Mouse (Mus musculus): Measurements from ENCODE around the gene Txnrd1. TPM values are rescaled to one million over a fixed set of nuclear protein-coding genes. Genes with fewer than 3 reads are reported as not detected.
A peak's percentile ranks its signal among the peaks of the same experiment; 100 is the strongest.

The Txnrd1 gene
- polyA plus RNA-seq, 3 experiments from 2014 or later, result 17.4 to 35.2 (median 18.9) TPM

DNA sequence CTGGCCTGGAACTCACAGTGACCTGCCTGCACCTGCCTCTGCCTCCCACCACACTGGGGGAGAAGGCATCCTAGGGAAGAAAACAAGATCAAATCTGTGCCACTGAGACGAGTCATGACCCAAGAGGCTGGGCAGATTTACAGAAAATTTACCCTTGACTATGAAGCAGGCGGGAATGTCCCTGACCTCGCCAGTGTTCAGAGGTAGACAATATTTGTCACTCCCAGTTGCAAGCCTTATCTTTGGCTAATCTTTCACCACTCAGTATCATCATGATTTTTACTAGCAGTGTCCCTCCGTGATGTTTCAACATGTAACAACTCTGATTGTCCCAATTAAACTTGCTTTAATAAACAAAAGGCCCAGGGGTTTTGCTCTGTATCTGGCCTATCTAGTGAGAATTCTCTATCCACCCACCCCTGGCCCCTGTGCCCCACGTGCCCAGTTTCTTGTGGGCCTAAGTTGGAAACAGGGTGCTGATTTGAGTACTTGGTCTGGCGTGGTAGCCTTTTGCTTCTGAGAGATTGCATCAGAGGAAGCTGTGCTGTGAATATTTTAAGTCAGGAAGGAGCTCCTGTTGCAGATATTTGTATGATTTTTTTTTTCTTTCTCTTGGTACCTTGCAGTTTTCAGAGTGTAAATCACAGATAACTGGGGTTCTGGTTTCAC, 34.8 kb downstream of the Txnrd1 start:
- ATAC-seq, result no peak

DNA sequence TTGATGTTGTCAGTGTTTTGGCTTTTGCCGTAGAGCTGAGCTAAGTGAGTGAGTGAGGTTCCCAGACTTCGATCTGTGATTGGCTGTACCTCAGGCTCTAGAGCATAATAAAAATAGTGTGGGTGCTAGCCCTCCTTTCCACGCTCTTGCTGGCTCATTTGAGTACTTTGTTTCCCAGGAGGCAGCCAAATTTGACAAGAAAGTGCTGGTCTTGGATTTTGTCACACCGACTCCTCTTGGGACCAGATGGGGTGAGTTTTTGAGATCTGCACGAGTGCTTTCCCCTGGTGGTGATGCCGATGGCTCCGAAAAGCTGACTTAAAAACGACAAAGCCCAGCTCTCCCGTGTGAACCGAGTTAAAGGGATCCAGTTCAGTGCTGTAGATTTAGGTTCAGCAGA, 41.7 kb downstream of the Txnrd1 start:
- ATAC-seq, result no peak

DNA sequence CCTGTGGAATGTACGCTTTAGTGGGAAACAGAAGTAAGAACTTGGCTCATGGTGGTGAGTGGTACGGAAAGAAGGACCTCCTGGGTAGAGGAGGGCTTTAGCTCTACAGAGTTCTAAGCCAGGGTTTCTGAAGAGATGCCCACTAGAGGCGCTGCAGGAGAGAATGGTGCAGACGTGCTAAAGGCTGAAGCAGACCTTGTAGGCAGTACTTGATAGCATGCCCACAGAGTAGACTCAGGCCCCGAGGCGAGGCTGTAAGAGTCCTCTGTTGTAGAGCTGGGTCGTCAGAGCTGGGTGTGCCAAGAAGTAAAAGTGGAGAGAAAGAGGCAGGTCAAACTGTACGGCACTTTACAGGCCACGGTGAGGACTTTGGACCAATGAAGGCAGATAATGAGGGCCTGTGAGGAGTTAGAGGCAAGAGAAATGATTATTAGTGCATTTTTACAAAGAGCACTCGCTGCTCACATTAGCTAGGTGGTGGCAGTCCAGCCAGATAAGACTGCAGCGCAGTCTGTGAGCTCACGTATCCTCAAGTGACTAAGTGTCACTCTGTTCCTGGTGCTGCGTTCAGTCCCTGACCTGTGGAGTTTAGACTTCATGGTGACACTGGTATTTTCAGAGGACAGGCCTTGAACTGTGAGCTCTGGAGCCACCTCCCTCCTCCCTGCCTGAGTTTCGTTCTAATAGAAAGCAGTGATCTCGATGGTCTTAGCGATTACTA, 42.5 kb downstream of the Txnrd1 start:
- no peak for ATAC-seq

DNA sequence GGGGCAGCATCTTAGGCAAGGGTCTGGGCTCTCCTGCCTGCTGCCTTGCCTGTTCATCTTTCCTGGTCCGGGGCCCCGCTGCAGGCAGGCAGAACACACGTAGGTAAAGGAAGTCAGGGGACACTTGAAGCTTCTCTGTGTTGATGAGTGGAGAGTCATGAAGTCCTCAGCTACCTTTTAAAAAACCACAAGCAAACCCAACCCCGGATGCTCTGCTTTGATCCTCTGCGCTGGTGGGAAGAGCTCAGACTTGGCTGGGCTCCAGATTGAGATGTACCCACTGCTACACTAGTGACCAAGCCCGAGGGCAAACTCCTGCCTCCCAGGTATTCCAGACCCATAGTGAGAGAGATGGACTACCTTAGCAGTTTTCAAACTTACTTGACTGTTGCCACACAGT, 53.6 kb downstream of the Txnrd1 start:
- ATAC-seq, result peak; percentile 90

DNA sequence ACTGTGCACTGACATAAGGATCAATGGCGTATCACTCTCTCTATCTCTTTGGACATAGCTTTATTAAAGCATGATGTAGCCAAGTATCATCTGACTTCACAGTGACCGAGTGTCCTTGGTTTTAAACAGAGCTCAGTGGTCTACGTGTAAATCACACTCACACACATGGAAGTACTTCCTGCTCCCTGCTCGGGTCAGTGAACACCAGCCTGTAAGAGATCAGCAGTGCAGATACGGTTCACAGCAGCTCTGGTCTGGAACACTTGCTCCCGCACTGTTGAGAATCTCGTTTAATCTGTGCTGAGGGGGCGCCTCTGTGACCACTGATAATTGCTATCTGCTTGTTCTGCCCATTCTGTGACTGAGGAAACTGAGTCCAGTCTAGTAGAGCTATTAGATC, 54.8 kb downstream of the Txnrd1 start:
- ATAC-seq, result no peak

DNA sequence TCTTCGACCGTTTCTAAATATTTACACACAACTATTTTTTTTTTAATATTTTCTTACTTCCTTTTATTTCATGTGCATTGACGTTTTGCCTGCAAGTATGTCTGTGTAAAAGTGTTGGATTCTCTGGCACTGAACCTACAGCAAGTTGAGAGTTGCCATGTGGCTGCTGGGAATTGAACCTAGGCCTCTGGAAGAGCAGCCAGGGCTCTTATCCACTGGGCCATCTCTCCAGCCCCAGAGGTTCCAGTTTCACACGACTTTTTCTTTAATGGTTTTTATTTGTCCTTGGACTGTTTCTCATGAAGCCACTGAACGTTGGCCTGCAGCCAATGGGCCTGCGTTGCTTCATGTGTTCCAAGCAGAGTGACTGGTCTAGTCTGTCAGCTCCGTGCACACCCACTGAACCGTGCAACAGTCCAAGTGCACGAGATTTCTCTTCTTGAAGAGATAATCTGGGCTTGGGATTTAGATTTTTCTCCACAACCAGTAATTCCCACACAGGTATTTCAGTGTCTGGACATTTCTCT, 55.8 kb downstream of the Txnrd1 start:
- no peak for ATAC-seq

DNA sequence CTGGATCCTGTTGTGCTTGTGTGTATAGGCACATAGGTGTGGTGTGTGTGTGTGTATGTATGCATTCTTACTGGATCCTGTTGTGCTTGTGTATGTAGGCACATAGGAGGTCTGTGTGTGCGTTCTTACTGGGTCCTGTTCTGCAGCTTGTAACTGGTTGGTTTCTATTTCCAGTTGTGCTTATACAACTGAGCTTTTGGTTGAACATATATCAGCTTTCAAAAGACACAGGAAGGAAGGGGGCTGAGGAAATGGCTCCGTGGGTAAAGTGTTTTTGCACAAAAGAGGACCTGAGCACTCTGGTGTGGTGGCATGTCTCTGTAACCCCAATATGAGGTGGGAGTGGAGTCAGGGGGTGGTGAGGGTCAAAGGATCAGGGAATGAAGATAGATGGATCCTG, 57.2 kb downstream of the Txnrd1 start:
- peak; percentile 63 for ATAC-seq

DNA sequence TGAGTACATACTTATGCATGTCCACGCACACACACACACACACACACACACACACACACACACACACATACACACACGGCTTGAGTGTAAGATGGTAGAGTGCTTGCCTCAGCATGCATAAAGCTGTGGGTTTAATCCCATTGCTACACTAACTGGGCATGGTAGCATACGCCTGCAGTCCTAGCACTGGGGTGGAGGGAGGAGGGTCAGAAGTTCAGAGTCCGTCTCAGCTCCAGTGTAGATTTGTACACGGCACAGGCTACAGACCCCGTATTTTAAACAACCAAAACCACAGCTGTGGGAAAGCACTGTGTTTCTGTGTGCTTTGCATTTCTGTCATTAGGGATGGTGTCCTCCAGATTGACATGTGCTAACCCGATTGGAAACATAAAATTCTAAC, 57.7 kb downstream of the Txnrd1 start:
- ATAC-seq, result no peak

DNA sequence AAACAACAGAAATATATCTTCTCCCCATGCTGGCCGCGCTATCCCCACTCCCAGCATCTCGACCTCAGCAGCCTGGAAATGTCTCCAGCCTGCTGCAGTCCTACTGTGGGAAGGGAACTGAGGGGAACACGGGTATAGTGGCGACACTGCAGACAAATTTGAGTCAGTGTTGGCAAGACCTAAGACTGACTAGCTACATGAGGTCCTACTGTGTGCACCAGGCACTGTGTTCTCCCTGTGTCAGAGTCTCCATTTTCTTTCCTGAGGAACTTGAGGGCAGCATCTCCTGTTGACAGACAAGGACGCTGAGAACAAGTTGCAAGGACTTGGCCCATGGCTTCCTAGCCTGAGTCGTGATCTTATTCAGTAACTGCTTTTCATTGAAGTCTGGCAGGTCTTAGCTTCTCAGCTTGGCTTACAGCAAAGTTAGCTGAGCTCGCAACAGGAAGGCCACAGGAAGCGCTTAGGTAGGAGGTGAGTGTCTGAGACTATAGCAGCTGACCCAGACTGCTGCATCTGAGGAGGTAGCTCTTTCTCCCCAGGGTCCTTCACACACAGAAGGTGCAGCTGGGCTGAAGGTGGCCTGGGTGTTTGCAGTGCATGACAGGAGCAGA, 58.8 kb downstream of the Txnrd1 start:
- ATAC-seq, result peak; percentile 32

DNA sequence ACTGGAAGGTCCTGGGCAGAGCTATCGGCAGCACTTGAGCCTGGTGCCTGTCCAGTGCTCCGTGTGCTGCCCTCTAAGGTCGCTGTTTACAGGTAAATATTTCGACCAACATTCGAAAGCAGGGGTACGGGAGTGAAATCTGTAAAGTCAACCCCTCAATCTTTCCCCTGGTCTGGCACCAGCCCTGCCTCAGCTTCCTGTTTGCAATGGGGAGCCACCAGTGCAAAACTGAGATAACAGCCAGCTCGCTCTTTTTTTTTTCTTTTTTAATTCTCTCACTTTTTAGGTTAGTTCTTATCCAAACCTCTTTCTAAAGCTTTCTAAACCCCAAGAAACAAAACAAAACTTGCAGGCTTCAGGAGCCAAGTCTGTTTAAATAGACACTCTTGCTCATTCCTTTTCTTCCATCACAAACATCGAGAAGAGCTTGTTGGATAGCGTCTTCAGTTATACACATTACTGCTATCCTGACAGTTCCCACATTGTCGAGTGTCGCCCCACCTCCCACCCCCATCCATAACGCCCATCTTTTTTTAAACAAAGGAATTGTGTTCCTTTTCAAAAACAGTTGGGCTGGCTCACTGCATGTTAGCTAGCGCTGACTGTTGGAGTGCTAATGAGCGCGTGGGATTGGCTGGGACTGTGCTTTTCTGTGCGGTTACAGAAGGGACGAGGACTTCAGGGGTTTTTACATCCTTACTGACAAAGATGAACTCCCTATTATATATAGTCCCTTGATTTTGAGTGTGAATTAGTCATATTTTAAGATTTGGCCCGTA, 60.3 kb downstream of the Txnrd1 start:
- ATAC-seq, result no peak

DNA sequence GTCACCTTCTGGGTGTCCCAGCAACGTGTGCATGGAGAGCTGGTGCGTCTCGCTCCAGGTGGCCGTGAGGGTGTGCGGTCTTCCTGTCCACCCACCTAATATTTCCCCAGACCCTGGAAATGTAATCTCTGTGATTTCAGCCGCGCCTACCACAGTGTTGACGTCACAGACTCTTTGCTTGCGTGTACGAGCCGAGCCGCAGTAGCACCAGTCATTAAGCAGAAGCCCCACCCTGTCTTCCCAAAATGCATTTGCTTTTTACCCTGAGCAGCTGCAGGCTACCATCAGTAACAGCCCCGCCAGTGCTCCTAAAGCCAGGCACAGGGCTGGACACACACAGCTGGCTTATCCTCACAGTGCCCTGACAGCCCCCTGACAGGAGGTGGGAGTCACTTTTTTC, 64.2 kb downstream of the Txnrd1 start:
- no peak for ATAC-seq

DNA sequence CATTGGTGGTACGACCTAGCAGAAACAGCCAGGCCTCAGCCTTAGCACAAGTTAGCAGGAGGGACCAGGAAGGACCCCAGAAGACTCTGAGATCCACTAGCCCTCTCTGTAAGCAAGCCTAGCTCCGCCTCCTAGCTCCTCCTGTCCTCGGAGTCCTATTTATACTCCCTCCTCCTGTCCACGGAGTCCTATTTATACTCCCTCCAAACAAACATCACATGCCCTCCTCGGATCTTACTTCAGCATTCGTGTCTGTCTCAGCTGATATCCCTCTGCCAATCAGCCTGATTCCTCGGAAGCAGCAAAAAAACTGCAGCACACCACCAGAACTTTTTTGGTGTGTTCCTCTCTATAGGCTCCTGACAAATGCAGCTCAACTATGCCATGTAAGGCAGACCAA, 65.1 kb downstream of the Txnrd1 start:
- ATAC-seq, result no peak

DNA sequence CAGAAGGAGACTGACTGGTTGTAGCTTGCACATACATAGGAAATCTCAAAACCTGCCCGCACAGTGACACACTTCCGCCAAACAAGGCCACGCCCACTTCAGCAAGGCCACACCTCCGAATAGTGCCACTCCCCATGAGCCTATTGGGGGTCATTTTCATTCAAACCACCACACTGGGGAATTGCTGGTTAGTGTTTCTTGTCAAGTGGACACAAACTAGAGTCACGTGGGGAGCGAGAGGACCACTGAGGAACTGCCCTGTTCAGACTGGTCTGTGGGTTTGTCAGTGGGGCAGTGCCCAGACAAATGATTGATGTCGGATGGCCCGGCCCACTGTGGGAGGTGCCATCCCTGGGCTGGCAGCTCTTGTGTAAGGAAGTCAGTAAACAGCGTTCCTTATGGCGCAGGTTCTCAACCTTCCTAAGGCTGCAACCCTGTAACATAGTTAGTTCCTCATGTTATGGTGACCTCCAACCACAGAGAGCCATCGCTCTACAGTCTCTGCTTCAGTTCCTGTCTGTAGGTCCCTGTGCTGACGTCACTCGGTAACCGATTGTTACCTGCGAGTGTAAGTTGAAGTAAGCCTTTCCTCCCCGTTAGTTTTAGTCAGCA, 66.2 kb downstream of the Txnrd1 start:
- ATAC-seq, result peak; percentile 81

DNA sequence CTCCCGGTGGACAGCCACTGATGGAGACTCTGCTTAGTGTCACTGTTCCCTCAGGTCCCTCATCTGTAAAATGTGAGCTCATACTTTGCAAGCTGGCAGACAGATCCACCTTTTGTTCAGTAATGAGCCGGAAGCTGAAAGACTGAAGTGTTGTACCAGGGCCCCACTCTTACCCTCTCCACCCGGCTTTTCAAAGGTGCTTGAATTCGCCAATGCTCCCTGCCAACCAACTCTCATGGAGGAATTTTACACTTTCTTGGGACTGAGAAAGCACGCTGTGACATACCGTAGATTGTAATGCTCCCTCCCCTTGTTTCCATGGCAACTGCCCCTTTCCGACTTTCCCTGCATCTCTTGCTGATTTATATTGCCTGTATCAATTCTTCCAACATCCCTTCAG, 66.8 kb downstream of the Txnrd1 start:
- ATAC-seq, result no peak

DNA sequence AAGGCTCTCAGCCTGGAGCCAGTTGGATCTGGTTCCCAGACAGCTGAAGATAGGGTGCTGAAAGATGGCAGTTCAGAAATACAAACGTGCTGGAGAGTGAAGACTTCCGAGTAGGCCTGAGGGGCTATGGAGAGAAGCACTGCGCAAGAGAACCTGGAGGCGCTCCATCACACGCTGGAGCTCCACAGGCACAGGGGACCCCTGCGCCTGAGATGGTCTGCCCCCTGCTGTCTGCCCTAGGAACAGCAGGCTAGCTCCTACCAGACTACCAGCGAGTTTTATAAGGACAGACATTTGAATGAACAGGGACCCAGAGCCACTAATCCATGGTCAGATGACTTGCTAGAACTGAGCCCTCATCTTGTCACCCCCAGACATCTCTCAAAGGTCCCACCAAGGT, 67.7 kb downstream of the Txnrd1 start:
- peak; percentile 65 for ATAC-seq

DNA sequence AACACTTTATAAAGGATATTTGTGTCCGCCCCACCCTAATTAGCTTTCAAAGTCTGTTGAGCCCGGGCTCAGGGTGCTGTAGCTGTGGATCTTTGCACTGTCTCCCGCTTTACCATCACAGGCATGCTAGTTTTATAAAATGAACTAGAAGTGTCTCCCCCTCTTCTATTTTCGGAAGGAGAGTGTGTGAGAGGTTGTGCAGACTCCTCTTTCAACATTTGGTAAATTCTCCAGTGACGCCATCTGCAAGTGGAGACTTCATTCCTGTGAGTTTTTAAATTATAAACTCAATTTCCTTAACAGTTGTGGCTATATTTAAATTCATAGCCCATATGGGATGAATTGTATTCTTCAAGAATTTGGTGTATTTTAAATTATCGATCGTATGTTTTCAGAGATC, 74.8 kb downstream of the Txnrd1 start:
- ATAC-seq, result no peak

DNA sequence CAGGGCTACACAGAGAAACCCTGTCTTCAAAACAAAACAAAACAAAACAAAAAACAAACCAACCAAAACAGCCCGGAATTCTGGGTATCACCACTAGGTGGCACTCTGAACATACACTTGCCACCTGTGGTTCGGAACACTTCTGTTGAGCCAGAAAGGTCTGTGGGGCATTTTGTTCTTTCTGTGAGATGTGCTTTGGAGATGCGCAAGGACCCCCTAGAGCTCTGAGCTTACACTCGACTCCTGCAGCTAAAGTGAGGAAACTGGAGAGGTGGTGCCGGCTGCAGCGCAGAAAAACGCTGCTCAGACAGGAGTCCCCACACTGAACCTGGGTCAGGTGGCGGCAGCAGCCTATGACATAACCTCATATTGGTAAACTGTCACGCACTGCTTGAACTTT, 75.6 kb downstream of the Txnrd1 start:
- ATAC-seq, result peak; percentile 75

DNA sequence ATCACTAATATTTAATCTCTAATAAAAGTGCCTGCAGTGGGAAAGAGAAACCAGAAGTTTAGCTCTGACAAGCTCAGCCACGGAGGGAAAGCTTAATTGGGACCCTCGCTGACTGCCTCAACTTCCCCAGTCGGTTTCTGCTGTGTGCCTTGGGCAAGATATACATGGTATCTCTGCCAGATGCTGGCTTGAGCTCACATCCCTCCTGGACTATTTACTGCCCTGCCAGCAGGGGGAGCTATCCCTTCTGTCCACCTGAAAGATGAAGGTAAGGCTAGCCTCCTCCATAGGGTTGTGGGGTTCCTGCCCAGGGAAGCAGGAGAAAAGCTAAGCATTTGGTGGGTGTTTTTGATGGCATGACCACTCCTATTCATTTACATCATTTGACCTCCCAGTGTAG, 76.4 kb downstream of the Txnrd1 start:
- ATAC-seq, result no peak

DNA sequence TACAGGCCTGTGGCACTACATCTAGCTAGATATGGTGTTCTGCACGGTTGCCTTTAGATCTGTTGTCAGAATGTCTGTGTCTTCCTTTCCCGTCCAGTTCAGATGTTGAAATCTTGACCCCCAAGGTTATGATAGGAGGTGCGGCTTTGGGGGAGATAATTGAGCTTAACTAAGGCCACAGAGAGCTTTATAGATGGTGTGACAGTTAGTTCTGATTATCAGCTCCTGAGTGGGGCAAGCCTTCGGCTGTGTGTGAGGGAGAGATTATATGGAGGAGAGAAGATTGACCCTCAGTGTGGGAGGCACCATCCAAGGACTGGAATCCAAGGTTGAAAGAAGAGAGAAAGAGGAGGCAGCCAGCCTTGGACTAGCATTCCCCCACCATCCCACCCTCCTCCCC, 79.5 kb downstream of the Txnrd1 start:
- ATAC-seq, result no peak

DNA sequence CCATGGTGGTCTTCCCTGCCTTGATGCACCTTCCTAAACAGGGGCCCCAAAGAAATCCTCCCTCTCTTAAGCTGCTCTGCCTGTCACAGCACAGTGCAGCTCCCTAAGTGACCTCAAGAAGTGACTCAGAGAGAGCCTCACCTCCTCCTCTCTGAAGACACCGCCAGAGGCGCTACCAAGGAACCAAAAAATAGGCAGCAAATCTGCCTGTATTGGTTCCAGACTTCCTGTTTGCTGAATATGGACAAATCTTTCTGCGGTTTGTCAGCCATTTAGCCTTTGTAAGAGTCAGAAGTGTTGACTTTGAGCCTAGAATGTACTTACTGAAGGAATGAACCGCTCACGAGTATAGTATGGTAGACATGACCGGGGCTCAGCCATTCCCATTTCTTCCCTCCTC, 80.0 kb downstream of the Txnrd1 start:
- ATAC-seq, result no peak

DNA sequence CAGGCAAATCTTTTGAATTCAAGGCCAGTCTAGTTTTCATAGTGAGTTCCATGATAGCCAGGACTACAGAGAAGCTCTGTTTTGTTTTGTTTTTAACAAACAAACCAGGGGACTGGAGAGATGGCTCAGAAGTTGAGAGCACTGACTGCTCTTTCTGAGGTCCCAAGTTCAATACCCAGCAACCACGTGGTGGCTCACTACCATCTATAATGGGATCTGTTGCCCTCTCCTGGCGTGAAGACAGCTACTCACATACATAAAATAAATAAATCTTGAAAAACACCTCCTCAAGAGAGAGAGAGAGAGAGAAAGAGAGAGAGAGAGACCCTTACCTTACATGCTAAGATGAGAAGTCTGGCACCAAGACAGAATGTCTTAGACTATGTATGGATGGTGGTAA, 84.9 kb downstream of the Txnrd1 start:
- no peak for ATAC-seq

DNA sequence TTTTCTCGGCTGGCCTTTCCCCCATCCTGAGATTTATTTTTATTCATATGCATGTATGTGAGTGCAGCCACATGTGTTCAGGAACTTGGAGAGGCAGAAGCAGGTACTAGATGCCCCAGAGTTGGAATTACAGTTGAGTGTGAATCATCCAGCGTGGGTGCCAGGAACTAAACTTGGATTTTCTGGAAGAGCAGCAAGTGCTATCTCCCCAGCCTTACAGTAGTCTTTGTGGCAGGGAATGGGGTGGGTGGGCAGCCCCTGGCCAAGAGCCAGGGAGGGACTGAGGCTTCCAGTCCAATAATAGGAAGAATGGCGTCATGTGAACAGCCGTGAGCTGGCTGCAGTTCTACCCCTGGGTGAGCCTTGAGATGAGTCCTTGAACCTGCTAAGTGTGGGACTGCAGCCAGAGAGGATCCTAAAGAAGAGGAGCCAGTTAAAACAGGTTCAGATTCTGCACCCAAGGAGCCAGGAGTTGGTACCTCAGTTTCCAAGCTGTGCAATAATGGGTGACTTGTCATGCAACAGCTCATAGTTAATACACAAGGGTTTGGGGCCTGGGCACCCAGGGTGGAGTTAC, 85.7 kb downstream of the Txnrd1 start:
- no peak for ATAC-seq
